Mouse (Mus musculus) monocyte, adult 59 days (primary cell): ENCODE results near the gene Tbc1d1. TPM values are rescaled to one million over a fixed set of nuclear protein-coding genes. Genes with fewer than 3 reads are reported as not detected.

Experiments used
- total RNA-seq, 2 experiments: library from RNA; stranded (reverse); gene quantifications; one replicate each; pipeline ENCODE4 v1.2.4; 2023

Tbc1d1 gene
- 10 to 100 TPM; 55.2 to 63.0 TPM for total RNA-seq

GRCm38 (mm10) chr5:64155861-64156550, at the start of gene Tbc1d1:
Gene Tbc1d1, plus strand, starts transcription at chr5:64156305.

Other genes starting within 250 kb of the Tbc1d1 start
- gene Rell1, start 187.4 kb upstream of the Tbc1d1 start, total RNA-seq = 10 to 100 TPM; 52.0 to 53.0 TPM
- 10 to 100 TPM; 33.7 to 35.8 TPM for gene Pgm2, start 63.4 kb upstream of the Tbc1d1 start, total RNA-seq